Mouse (Mus musculus) T-helper 1 cell (primary cell): Measurements from ENCODE around the gene Slc1a2.

Experiments used
- in situ Hi-C: fragments of 300-600 bp; cut with MboI, MseI; formaldehyde crosslinking; loops from one replicate; pipeline ENCODE4 v1.15.1; 2025; ENCODE audit warnings: high pct_unique_total_duplicates

Gene Slc1a2

GRCm38 (mm10) chr2:102663339-102663738 is 4.9 kb downstream of the Slc1a2 start:
- in situ Hi-C loops, result no loop called here

- in situ Hi-C loops, result no loop called here
Measured at GRCm38 (mm10) chr2:102663865-102664264, 5.4 kb downstream of the Slc1a2 start.

- in situ Hi-C loops, result no loop called here
Measured at GRCm38 (mm10) chr2:102667981-102668380, 9.5 kb downstream of the Slc1a2 start.

GRCm38 (mm10) chr2:102669580-102669979 is 11.1 kb downstream of the Slc1a2 start:
- in situ Hi-C loops, result no loop called here

- in situ Hi-C loops, result loop anchor here (10.0 kb wide), 1 partner anchor 410 kb away; no protein-coding TSS in a partner anchor
Measured at GRCm38 (mm10) chr2:102674582-102674981, 16.1 kb downstream of the Slc1a2 start.

GRCm38 (mm10) chr2:102675275-102675674 is 16.8 kb downstream of the Slc1a2 start:
- in situ Hi-C loops, result loop anchor here (10.0 to 25.0 kb wide), 2 partner anchors 137 to 410 kb away; no protein-coding TSS in a partner anchor

- in situ Hi-C loops, result loop anchor here (10.0 to 25.0 kb wide), 2 partner anchors 135 to 408 kb away; no protein-coding TSS in a partner anchor
Measured at GRCm38 (mm10) chr2:102676716-102677312, 18.4 kb downstream of the Slc1a2 start.

GRCm38 (mm10) chr2:102677400-102677799 is 18.9 kb downstream of the Slc1a2 start:
- in situ Hi-C loops, result loop anchor here (10.0 to 25.0 kb wide), 2 partner anchors 135 to 407 kb away; no protein-coding TSS in a partner anchor

GRCm38 (mm10) chr2:102681351-102681750 is 22.9 kb downstream of the Slc1a2 start:
- in situ Hi-C loops, result loop anchor here (25.0 kb wide), 1 partner anchor 131 kb away; no protein-coding TSS in a partner anchor

- in situ Hi-C loops, result loop anchor here (25.0 kb wide), 1 partner anchor 130 kb away; no protein-coding TSS in a partner anchor
Measured at GRCm38 (mm10) chr2:102682168-102682567, 23.7 kb downstream of the Slc1a2 start.

GRCm38 (mm10) chr2:102685371-102686107 is 27.1 kb downstream of the Slc1a2 start:
- in situ Hi-C loops, result loop anchor here (5.0 to 25.0 kb wide), 2 partner anchors 127 to 332 kb away; no protein-coding TSS in a partner anchor

GRCm38 (mm10) chr2:102686108-102686450 is 27.6 kb downstream of the Slc1a2 start:
- in situ Hi-C loops, result loop anchor here (5.0 to 25.0 kb wide), 2 partner anchors 126 to 331 kb away; no protein-coding TSS in a partner anchor

- in situ Hi-C loops, result loop anchor here (25.0 kb wide), 1 partner anchor 119 kb away; no protein-coding TSS in a partner anchor
Measured at GRCm38 (mm10) chr2:102693556-102693955, 35.1 kb downstream of the Slc1a2 start.

GRCm38 (mm10) chr2:102694750-102695149 is 36.3 kb downstream of the Slc1a2 start:
- in situ Hi-C loops, result loop anchor here (25.0 kb wide), 1 partner anchor 118 kb away; no protein-coding TSS in a partner anchor

- in situ Hi-C loops, result loop anchor here (25.0 kb wide), 1 partner anchor 117 kb away; no protein-coding TSS in a partner anchor
Measured at GRCm38 (mm10) chr2:102695541-102695940, 37.1 kb downstream of the Slc1a2 start.

GRCm38 (mm10) chr2:102697732-102698131 is 39.3 kb downstream of the Slc1a2 start:
- in situ Hi-C loops, result loop anchor here (25.0 kb wide), 1 partner anchor 115 kb away; no protein-coding TSS in a partner anchor

- in situ Hi-C loops, result loop anchor here (10.0 to 25.0 kb wide), 2 partner anchors 112 to 1385 kb away; no protein-coding TSS in a partner anchor
Measured at GRCm38 (mm10) chr2:102699921-102700320, 41.5 kb downstream of the Slc1a2 start.

GRCm38 (mm10) chr2:102700695-102701094 is 42.2 kb downstream of the Slc1a2 start:
- in situ Hi-C loops, result loop anchor here (10.0 kb wide), 1 partner anchor 1386 kb away; no protein-coding TSS in a partner anchor

GRCm38 (mm10) chr2:102701382-102701781 is 42.9 kb downstream of the Slc1a2 start:
- in situ Hi-C loops, result loop anchor here (10.0 kb wide), 1 partner anchor 1387 kb away; no protein-coding TSS in a partner anchor

GRCm38 (mm10) chr2:102703556-102703955 is 45.1 kb downstream of the Slc1a2 start:
- in situ Hi-C loops, result loop anchor here (10.0 kb wide), 1 partner anchor 1389 kb away; no protein-coding TSS in a partner anchor

- in situ Hi-C loops, result loop anchor here (10.0 kb wide), 1 partner anchor 1390 kb away; no protein-coding TSS in a partner anchor
Measured at GRCm38 (mm10) chr2:102704781-102705180, 46.3 kb downstream of the Slc1a2 start.

- in situ Hi-C loops, result no loop called here
Measured at GRCm38 (mm10) chr2:102711511-102711910, 53.1 kb downstream of the Slc1a2 start.
